Comparison of ENCODE assay signal across 8 mouse cellular contexts in genomic region chr11:35006773-35007567, GRCm38 (mm10).
DNase-seq lines count a peak whose midpoint lies in the region; ATAC-seq lines count a peak whose summit lies in the region.

No protein-coding gene starts in this region.

- no peaks in the 10 kb centered on the region for H3K27me3 ChIP-seq in forebrain, embryonic 14.5 days (replicated peaks; ENCODE audit: control insufficient read depth, insufficient read depth, low read length)
- peaks cover 25% of the 10 kb centered on the region for H3K27me3 ChIP-seq in forebrain, embryonic 10.5 days (ENCODE audit: poor library complexity, severe bottlenecking)

- no peak overlapping the region for H3K4me3 ChIP-seq in forebrain, embryonic 14.5 days (ENCODE audit: low read depth, low read length)
- H3K4me3 ChIP-seq in forebrain, embryonic 10.5 days: no peak overlapping the region

- peak; percentile 8 for DNase-seq in forebrain, embryonic 14.5 days (ENCODE audit: low spot score)
- DNase-seq in forebrain, embryonic 10.5 days (ENCODE audit: extremely low spot score, low spot score): no peak
- DNase-seq in adrenal gland, postnatal 14 days: peak; percentile 17
- DNase-seq in kidney, postnatal 4 days: peak; percentile 8 to 12
- DNase-seq in lung, postnatal 4 days: peak; percentile 60 to 66
- no peak for DNase-seq in adipocyte (ENCODE audit: low spot score)
- no peak for DNase-seq in left cerebral cortex, adult 11 months (ENCODE audit: low spot score)

- H3K9ac ChIP-seq in forebrain, embryonic 14.5 days (ENCODE audit: low read length): no peak overlapping the region

- peaks cover 11% of the 10 kb centered on the region for H3K4me1 ChIP-seq in forebrain, embryonic 14.5 days (ENCODE audit: control insufficient read depth, insufficient read depth, low read length)
- H3K4me1 ChIP-seq in forebrain, embryonic 10.5 days: peaks cover 27% of the 10 kb centered on the region

- H3K36me3 ChIP-seq in forebrain, embryonic 14.5 days (ENCODE audit: control insufficient read depth, insufficient read depth, low read length): no peaks in the 10 kb centered on the region
- no peaks in the 10 kb centered on the region for H3K36me3 ChIP-seq in forebrain, embryonic 10.5 days (replicated peaks)

- no peaks in the 10 kb centered on the region for H3K9me3 ChIP-seq in forebrain, embryonic 14.5 days (replicated peaks; ENCODE audit: control insufficient read depth, low read length)
- H3K9me3 ChIP-seq in forebrain, embryonic 10.5 days: no peaks in the 10 kb centered on the region

- ATAC-seq in forebrain, embryonic 14.5 days: no peak
- no peak for ATAC-seq in megakaryocyte-erythroid progenitor cell, adult 5-6 weeks (replicated peaks; ENCODE audit: low FRiP score, low TSS enrichment, poor library complexity, severe bottlenecking)

- 47% methylated on average over 20 of the region's 20 CpGs for WGBS in forebrain, embryonic 14.5 days
- 63% methylated on average over 20 of the region's 20 CpGs for WGBS in forebrain, embryonic 10.5 days

- no peak overlapping the region for H3K4me2 ChIP-seq in forebrain, embryonic 14.5 days (ENCODE audit: low read length)

- no peak overlapping the region for H3K27ac ChIP-seq in forebrain, embryonic 14.5 days (ENCODE audit: low read depth, low read length)
- H3K27ac ChIP-seq in forebrain, embryonic 10.5 days: no peak overlapping the region

Comparison
In these comparisons a context has a peak if more than half of its experiments do, and no peak if none do; other contexts are left out.
1. DNase-seq: peak in forebrain, embryonic 14.5 days (single experiment), adrenal gland, postnatal 14 days (single experiment), kidney, postnatal 4 days (2 of 2) and lung, postnatal 4 days (2 of 2); none in forebrain, embryonic 10.5 days (single experiment), adipocyte (single experiment) and left cerebral cortex, adult 11 months (single experiment).